Mouse (Mus musculus): ENCODE measurements at regions not wholly inside any gene's neighbourhood (a gene's known extent, or its start where the extent isn't known, plus 50 kb on each side); places are given as distances from the start of the nearest gene placed in this dataset.

- no peaks in the 10 kb centered on the region for H3K79me2 ChIP-seq (ENCODE audit: control insufficient read depth, insufficient read depth)
- no peak overlapping the region for H3ac ChIP-seq (ENCODE audit: control insufficient read depth, insufficient read length)
- no peak overlapping the region for H3K4me2 ChIP-seq (ENCODE audit: low read depth)
- H3K4me3 ChIP-seq = no peak overlapping the region
- H3K36me3 ChIP-seq (ENCODE audit: control insufficient read depth, insufficient read depth) = no peaks in the 10 kb centered on the region
- TF ChIP-seq REST (IDR thresholded peaks at IDR 0.05; ENCODE audit: insufficient read depth, insufficient read length) (no peak), MYOD1 (IDR thresholded peaks at IDR 0.05; ENCODE audit: control insufficient read depth in 1 of 3, insufficient read length in 2 of 3, low read depth in 2 of 3) (peak in 1 of 3 experiments; percentile 30), TCF12 (IDR thresholded peaks at IDR 0.05; ENCODE audit: insufficient read depth, poor library complexity, severe bottlenecking) (peak; percentile 36), E2F4 (IDR thresholded peaks at IDR 0.05; ENCODE audit: insufficient read depth) (no peak), TCF3 (IDR thresholded peaks at IDR 0.05; ENCODE audit: insufficient read length, low read depth) (no peak), POLR2AphosphoS2 (IDR thresholded peaks at IDR 0.05; ENCODE audit: insufficient read length, low read depth) (no peak), CEBPB (IDR thresholded peaks at IDR 0.05; ENCODE audit: insufficient read depth, poor library complexity, severe bottlenecking) (peak; percentile 13; the same call in 1 of the 2 replicates)
- H3K27me3 ChIP-seq (ENCODE audit: control insufficient read depth, insufficient read depth, insufficient read length) = no peaks in the 10 kb centered on the region
Observed at GRCm38 (mm10) chr15:41920270-41920669, 1786.1 kb downstream of the 9330182O14Rik start.

GRCm38 (mm10) chr15:41936697-41937096 is 1802.5 kb downstream of the 9330182O14Rik start:
- Histone ChIP-seq H3K79me2 (ENCODE audit: control insufficient read depth, insufficient read depth) (no peaks in the 10 kb centered on the region), H3K4me2 (ENCODE audit: low read depth) (no peak overlapping the region)
- no peak for TF ChIP-seq REST (IDR thresholded peaks at IDR 0.05; ENCODE audit: insufficient read depth, insufficient read length)
- TF ChIP-seq TCF3 (IDR thresholded peaks at IDR 0.05; ENCODE audit: insufficient read length, low read depth) = no peak
- TF ChIP-seq SRF (IDR thresholded peaks at IDR 0.05; ENCODE audit: control insufficient read depth, insufficient read length, low read depth) = no peak
- no peak for TF ChIP-seq MAX (IDR thresholded peaks at IDR 0.05; ENCODE audit: low read depth)
- no peak for TF ChIP-seq TCF12 (IDR thresholded peaks at IDR 0.05; ENCODE audit: insufficient read depth, poor library complexity, severe bottlenecking)
- no peak for TF ChIP-seq USF1 (IDR thresholded peaks at IDR 0.05; ENCODE audit: low read depth)
- no peak for TF ChIP-seq POLR2AphosphoS2 (IDR thresholded peaks at IDR 0.05; ENCODE audit: insufficient read length, low read depth)
- TF ChIP-seq MYOD1 (IDR thresholded peaks at IDR 0.05; ENCODE audit: control insufficient read depth in 1 of 3, insufficient read length in 2 of 3, low read depth in 2 of 3) = no peak
- TF ChIP-seq E2F4 (IDR thresholded peaks at IDR 0.05; ENCODE audit: insufficient read depth) = no peak
- no peak for TF ChIP-seq MYOG (IDR thresholded peaks at IDR 0.05; ENCODE audit: control insufficient read depth in 1 of 3, insufficient read depth in 1 of 3, insufficient read length in 2 of 3, low read depth in 2 of 3)
- no peak for TF ChIP-seq POLR2A (IDR thresholded peaks at IDR 0.05; ENCODE audit: insufficient read length, low read depth)
- TF ChIP-seq CEBPB (IDR thresholded peaks at IDR 0.05; ENCODE audit: insufficient read depth, poor library complexity, severe bottlenecking) = no peak

GRCm38 (mm10) chr15:41945226-41945625 is 1811.1 kb downstream of the 9330182O14Rik start:
- H3K27me3 ChIP-seq (ENCODE audit: control insufficient read depth, insufficient read depth, insufficient read length) = no peaks in the 10 kb centered on the region
- H3K79me2 ChIP-seq (ENCODE audit: control insufficient read depth, insufficient read depth) = no peaks in the 10 kb centered on the region
- H3K4me2 ChIP-seq (ENCODE audit: low read depth) = no peak overlapping the region
- H3K36me3 ChIP-seq (ENCODE audit: control insufficient read depth, insufficient read depth) = no peaks in the 10 kb centered on the region
- H3ac ChIP-seq (ENCODE audit: control insufficient read depth, insufficient read length) = no peak overlapping the region
- no peak overlapping the region for H3K4me3 ChIP-seq
- no peak for TF ChIP-seq REST (IDR thresholded peaks at IDR 0.05; ENCODE audit: insufficient read depth, insufficient read length)
- TF ChIP-seq POLR2A (IDR thresholded peaks at IDR 0.05; ENCODE audit: insufficient read length, low read depth) = no peak
- TF ChIP-seq TCF12 (IDR thresholded peaks at IDR 0.05; ENCODE audit: insufficient read depth, poor library complexity, severe bottlenecking) = no peak
- no peak for TF ChIP-seq MYOD1 (IDR thresholded peaks at IDR 0.05; ENCODE audit: control insufficient read depth in 1 of 3, insufficient read length in 2 of 3, low read depth in 2 of 3)
- TF ChIP-seq E2F4 (IDR thresholded peaks at IDR 0.05; ENCODE audit: insufficient read depth) = no peak
- TF ChIP-seq POLR2AphosphoS2 (IDR thresholded peaks at IDR 0.05; ENCODE audit: insufficient read length, low read depth) = no peak
- no peak for TF ChIP-seq CEBPB (IDR thresholded peaks at IDR 0.05; ENCODE audit: insufficient read depth, poor library complexity, severe bottlenecking)
- TF ChIP-seq MAX (IDR thresholded peaks at IDR 0.05; ENCODE audit: low read depth) = no peak

More at GRCm38 (mm10) chr15:41936697-41937096, 1802.5 kb downstream of the 9330182O14Rik start:
- Histone ChIP-seq H3K36me3 (ENCODE audit: control insufficient read depth, insufficient read depth) (no peaks in the 10 kb centered on the region), H3K27me3 (ENCODE audit: control insufficient read depth, insufficient read depth, insufficient read length) (no peaks in the 10 kb centered on the region), H3ac (ENCODE audit: control insufficient read depth, insufficient read length) (no peak overlapping the region), H3K4me3 (no peak overlapping the region)

DNA sequence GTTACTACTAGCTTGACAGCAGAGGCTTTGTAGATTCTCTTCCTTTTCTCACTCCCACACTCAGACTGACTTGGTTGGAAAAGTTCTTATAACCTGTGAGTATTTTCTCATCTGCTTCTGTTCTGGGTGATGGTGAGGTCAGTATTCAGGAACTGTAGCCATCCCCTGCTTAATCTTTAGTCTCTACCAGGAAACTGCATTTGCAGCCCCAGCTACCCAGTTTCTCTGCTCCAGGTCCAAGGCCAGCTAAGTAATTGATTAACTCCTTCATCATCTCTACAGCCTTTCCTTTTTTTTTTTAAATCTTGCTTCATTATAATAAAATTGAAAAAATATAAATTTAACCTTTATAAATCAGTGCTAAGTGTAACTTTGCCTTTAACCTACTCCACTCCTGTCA is 1813.7 kb downstream of the 9330182O14Rik start:
- H3ac ChIP-seq (ENCODE audit: control insufficient read depth, insufficient read length) = no peak overlapping the region
- TF ChIP-seq TCF3 (IDR thresholded peaks at IDR 0.05; ENCODE audit: insufficient read length, low read depth) (no peak), USF1 (IDR thresholded peaks at IDR 0.05; ENCODE audit: low read depth) (no peak), POLR2AphosphoS2 (IDR thresholded peaks at IDR 0.05; ENCODE audit: insufficient read length, low read depth) (no peak), CEBPB (IDR thresholded peaks at IDR 0.05; ENCODE audit: insufficient read depth, poor library complexity, severe bottlenecking) (no peak), REST (IDR thresholded peaks at IDR 0.05; ENCODE audit: insufficient read depth, insufficient read length) (no peak), MYOD1 (IDR thresholded peaks at IDR 0.05; ENCODE audit: control insufficient read depth in 1 of 3, insufficient read length in 2 of 3, low read depth in 2 of 3) (no peak), SRF (IDR thresholded peaks at IDR 0.05; ENCODE audit: control insufficient read depth, insufficient read length, low read depth) (no peak), MAX (IDR thresholded peaks at IDR 0.05; ENCODE audit: low read depth) (no peak), MYOG (IDR thresholded peaks at IDR 0.05; ENCODE audit: control insufficient read depth in 1 of 3, insufficient read depth in 1 of 3, insufficient read length in 2 of 3, low read depth in 2 of 3) (no peak)
- H3K4me2 ChIP-seq (ENCODE audit: low read depth) = no peak overlapping the region
- no peaks in the 10 kb centered on the region for H3K36me3 ChIP-seq (ENCODE audit: control insufficient read depth, insufficient read depth)
- no peak overlapping the region for H3K4me3 ChIP-seq
- H3K79me2 ChIP-seq (ENCODE audit: control insufficient read depth, insufficient read depth) = no peaks in the 10 kb centered on the region
- no peaks in the 10 kb centered on the region for H3K27me3 ChIP-seq (ENCODE audit: control insufficient read depth, insufficient read depth, insufficient read length)
